ENCODE assay signal across 1 mouse cellular context in the genomic region with DNA sequence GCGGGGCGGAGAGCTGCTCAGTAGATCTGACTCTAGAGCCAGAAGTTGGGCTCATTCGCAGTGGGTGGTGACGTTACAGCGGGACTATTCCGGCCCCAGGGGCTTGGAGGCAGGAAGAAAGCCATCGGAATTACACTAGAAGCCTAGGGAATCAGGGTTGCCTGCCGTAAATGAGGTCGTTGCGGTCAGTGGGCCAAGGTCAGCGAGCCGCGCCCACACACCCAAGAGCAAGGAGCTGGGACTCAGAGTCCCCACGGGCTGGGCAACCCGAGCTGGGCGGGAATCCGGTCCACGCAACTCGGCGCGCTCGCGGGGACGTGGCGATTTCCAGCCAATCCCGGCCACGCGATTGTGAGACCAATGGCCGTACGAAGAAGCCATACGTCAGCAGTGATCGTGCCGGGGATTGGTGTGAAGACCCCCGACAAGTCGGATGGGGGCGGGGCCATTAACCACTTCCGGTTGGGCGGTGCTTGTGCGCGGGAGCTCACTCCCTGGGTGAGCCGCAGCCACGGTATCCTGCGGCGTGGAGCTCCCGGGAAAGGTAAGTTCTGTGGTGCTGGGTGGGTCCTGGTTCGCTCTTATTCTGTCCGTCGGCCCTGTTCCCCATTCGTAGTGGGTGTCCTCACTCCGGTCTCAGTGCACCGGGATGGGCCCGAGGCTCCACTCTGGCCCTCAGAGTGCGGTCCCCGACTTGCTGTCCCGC.
TF ChIP-seq lines count a peak whose summit lies in the region.

A gene (plus strand): TSS at position 405 of the 706 bp plus-strand sequence.

TF ChIP-seq in MEL, 35 proteins besides CTCF, POLR2A, EP300 and RAD21 (continued from another document):
- TF ChIP-seq NRF1 (IDR thresholded peaks at IDR 0.05; ENCODE audit: insufficient read depth, low read depth, low read length, poor library complexity, severe bottlenecking): peak; percentile 52; the same call in 1 of the 2 replicates
- TF ChIP-seq HCFC1 (IDR thresholded peaks at IDR 0.05; ENCODE audit: low read depth, low read length): peak; percentile 75
- no peak for TF ChIP-seq GATA1 (IDR thresholded peaks at IDR 0.05; ENCODE audit: low read depth, low read length)
- peak; percentile 15; the same call in 1 of the 2 replicates for TF ChIP-seq E2F4 (IDR thresholded peaks at IDR 0.05; ENCODE audit: borderline replicate concordance, low read depth, low read length)
- TF ChIP-seq SMC3 (IDR thresholded peaks at IDR 0.05; ENCODE audit: low read depth, low read length): no peak
- no peak for TF ChIP-seq CHD2 (IDR thresholded peaks at IDR 0.05; ENCODE audit: low read length)
- TF ChIP-seq KAT2A (conservative IDR thresholded peaks at IDR 0.05; ENCODE audit: low read depth, low read length): no peak
- TF ChIP-seq MYC (IDR thresholded peaks at IDR 0.05; ENCODE audit: low read depth, low read length): no peak
- TF ChIP-seq TCF12 (IDR thresholded peaks at IDR 0.05; ENCODE audit: low read depth, low read length): peak; percentile 59; the same call in 1 of the 2 replicates
TF ChIP-seq in MEL: peak in this region for 12.
